Mouse (Mus musculus) olfactory bulb, adult 2 months (tissue): Measurements from ENCODE around the gene Cd37.

ENCODE experiments used
- CTCF ChIP-seq: fragments of 200-500 bp; IDR thresholded peaks from 2 replicates; pipeline ENCODE4 v1.5.1; 2012; ENCODE audit warnings: low read depth, mild to moderate bottlenecking, low read length, moderate library complexity; ENCODE audit not compliant: insufficient read depth
- POLR2A ChIP-seq: fragments of 200-500 bp; IDR thresholded peaks from 2 replicates; pipeline ENCODE4 v1.6.1; 2012; ENCODE audit warnings: mild to moderate bottlenecking, low read depth, low read length, moderate library complexity; ENCODE audit not compliant: insufficient read depth

- TF ChIP-seq CTCF (no peak), POLR2A (no peak)
Observed at GRCm38 (mm10) chr7:45232716-45233465, 6.0 kb downstream of the Cd37 start.
